Mouse (Mus musculus) small intestine, adult 2 months (tissue): Measurements from ENCODE around the gene Unc5b. TPM values are rescaled to one million over a fixed set of nuclear protein-coding genes. Genes with fewer than 3 reads are reported as not detected.

ENCODE experiments used
- H3K27ac ChIP-seq: fragments of 200-500 bp; 2 replicates; pipeline ENCODE4 v1.5.1; 2012; ENCODE audit warnings: low read depth, low read length, control low read depth, inconsistent platforms; ENCODE audit not compliant: insufficient read depth
- H3K27me3 ChIP-seq: fragments of 200-500 bp; 2 replicates; pipeline ENCODE4 v1.6.1; 2012; ENCODE audit warnings: mild to moderate bottlenecking, moderate library complexity, low read length, inconsistent platforms; ENCODE audit not compliant: control insufficient read depth, insufficient read depth
- H3K36me3 ChIP-seq: fragments of 200-500 bp; 2 replicates; pipeline ENCODE4 v1.6.1; 2012; ENCODE audit warnings: mild to moderate bottlenecking, low read length, control low read depth, inconsistent platforms; ENCODE audit not compliant: control insufficient read depth, insufficient read depth
- H3K4me1 ChIP-seq: fragments of 200-500 bp; 2 replicates; pipeline ENCODE4 v1.6.1; 2012; ENCODE audit warnings: low read length, inconsistent platforms, mixed read lengths; ENCODE audit not compliant: control insufficient read depth, insufficient read depth, insufficient read length
- H3K4me3 ChIP-seq: fragments of 200-500 bp; 2 replicates; pipeline ENCODE4 v1.5.1; 2012; ENCODE audit warnings: low read depth, mild to moderate bottlenecking, control low read depth, inconsistent platforms, low read length, moderate library complexity
- CTCF ChIP-seq: fragments of 200-500 bp; IDR thresholded peaks from 2 replicates; pipeline ENCODE4 v1.5.1; 2012; ENCODE audit warnings: low read depth, mild to moderate bottlenecking, control low read depth, inconsistent platforms, low read length, moderate library complexity, mixed read lengths; ENCODE audit not compliant: insufficient replicate concordance, insufficient read length; ENCODE audit errors: extremely low read depth
- POLR2A ChIP-seq: fragments of 200-500 bp; IDR thresholded peaks from 2 replicates; pipeline ENCODE4 v1.6.1; 2012; ENCODE audit warnings: low read depth, mild to moderate bottlenecking, control low read depth, inconsistent platforms, low read length, moderate library complexity
- WGBS: fragments of 180-500 bp; shearing (Covaris S2); methylation state at CpG from one replicate; pipeline ENCODE4 v1.1.7; 2018; 5-methylcytosine and 5-hydroxymethylcytosine counted together
- polyA plus RNA-seq: library from polyadenylated mRNA; depleted of rRNA; stranded (reverse); fragments of >200 nt; gene quantifications from 2 replicates; pipeline ENCODE4 v1.2.3, GENCODE M21; 2012

The Unc5b gene
- polyA plus RNA-seq, 1 experiment: 71.6 TPM

GRCm38 (mm10) chr10:60820552-60820951 lies 10.8 kb downstream of the Unc5b start:
- Histone ChIP-seq H3K36me3 (no peaks in the 10 kb centered on the region), H3K27ac (no peak overlapping the region), H3K4me1 (peaks cover 22% of the 10 kb centered on the region), H3K27me3 (no peaks in the 10 kb centered on the region), H3K4me3 (no peak overlapping the region)
- TF ChIP-seq POLR2A: no peak
- TF ChIP-seq CTCF: no peak
- WGBS: 88% methylated on average over 11 of the region's 11 CpGs

- Histone ChIP-seq H3K4me3 (no peak overlapping the region), H3K36me3 (no peaks in the 10 kb centered on the region), H3K27ac (peak overlapping the region; percentile 32; the same call in 1 of the 2 replicates), H3K4me1 (peaks cover 27% of the 10 kb centered on the region), H3K27me3 (no peaks in the 10 kb centered on the region)
- TF ChIP-seq POLR2A (no peak), CTCF (no peak)
- WGBS: 85% methylated on average over 12 of the region's 12 CpGs
Measured at GRCm38 (mm10) chr10:60819654-60820192, 11.7 kb downstream of the Unc5b start.

- WGBS: 25% methylated on average over 5 of the region's 5 CpGs
- H3K4me3 ChIP-seq: no peak overlapping the region
- no peaks in the 10 kb centered on the region for H3K36me3 ChIP-seq
- H3K27me3 ChIP-seq: no peaks in the 10 kb centered on the region
- TF ChIP-seq CTCF: no peak
- TF ChIP-seq POLR2A: no peak
- H3K4me1 ChIP-seq: peaks cover 27% of the 10 kb centered on the region
- peak overlapping the region; percentile 59; the same call in 1 of the 2 replicates for H3K27ac ChIP-seq
Measured at GRCm38 (mm10) chr10:60819179-60819578, 12.2 kb downstream of the Unc5b start.

- no peaks in the 10 kb centered on the region for H3K27me3 ChIP-seq
- no peak overlapping the region for H3K4me3 ChIP-seq
- WGBS: 89% methylated on average over 7 of the region's 7 CpGs
- no peaks in the 10 kb centered on the region for H3K36me3 ChIP-seq
- peak overlapping the region; percentile 59; the same call in 1 of the 2 replicates for H3K27ac ChIP-seq
- TF ChIP-seq CTCF: no peak
- TF ChIP-seq POLR2A: no peak
- H3K4me1 ChIP-seq: peaks cover 27% of the 10 kb centered on the region
Measured at GRCm38 (mm10) chr10:60818708-60819107, 12.7 kb downstream of the Unc5b start.

DNA sequence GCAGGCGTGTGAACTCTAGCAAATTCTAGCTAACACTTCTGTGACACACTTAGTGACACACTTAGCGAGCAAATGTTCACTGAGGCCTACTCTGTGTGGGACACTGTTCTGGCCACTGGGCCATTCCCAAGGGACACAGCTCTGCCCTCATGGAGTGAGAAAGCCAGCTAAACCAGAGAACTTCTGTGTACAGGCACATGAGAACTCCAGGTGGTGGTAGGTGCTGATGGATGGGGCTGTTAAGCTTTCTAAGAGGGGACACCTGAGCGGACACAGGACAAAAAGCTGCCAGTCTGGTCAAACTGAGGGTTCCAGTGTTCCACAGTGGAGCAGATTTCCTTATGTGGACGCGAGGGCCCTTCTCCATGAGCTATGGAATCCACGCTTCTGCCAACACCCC lies 13.5 kb downstream of the Unc5b start:
- no peaks in the 10 kb centered on the region for H3K36me3 ChIP-seq
- WGBS: 96% methylated on average over 6 of the region's 6 CpGs

DNA sequence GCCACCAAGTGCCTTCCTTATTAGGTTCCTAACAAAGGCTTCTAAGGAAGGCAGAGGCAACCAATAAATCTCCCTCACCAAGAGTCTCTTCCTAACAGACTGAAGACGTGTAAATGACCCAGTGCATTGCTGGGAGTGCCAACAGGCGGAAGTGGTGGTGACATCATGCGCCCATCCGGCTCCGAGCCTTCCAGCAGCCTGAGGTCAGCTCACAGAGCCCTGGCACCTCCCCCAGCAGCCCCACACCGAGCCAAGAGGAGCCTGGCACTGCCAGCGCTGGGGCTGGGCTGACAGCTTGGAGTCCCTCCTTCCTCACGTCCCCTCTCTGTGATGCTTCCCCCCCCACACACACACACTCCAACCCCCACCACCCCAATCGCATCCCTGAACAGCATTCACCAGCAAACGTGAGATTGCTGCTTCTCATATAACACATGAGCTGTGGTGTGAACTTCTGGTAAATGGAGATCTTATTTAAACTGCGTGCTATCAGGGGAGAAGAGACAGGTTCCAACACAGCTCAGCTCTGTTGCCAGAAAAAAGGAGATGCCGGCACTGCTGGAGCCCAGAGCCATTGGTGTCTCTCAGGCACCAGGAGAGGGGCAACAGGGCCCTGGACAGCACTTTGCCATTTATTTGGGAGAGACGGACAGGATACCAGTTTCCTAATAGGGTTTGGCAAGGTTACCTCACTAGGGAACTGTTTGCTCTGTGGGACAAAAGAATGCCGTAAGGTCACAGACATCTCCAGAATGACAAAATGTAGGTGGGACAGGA lies 14.3 kb downstream of the Unc5b start:
- no peaks in the 10 kb centered on the region for H3K36me3 ChIP-seq
- no peak overlapping the region for H3K4me3 ChIP-seq
- H3K4me1 ChIP-seq: peaks cover 27% of the 10 kb centered on the region
- TF ChIP-seq CTCF (no peak), POLR2A (no peak)
- no peaks in the 10 kb centered on the region for H3K27me3 ChIP-seq
- 62% methylated on average over 14 of the region's 14 CpGs for WGBS
- no peak overlapping the region for H3K27ac ChIP-seq

More for the DNA sequence above, 13.5 kb downstream of the Unc5b start:
- Histone ChIP-seq H3K27ac (no peak overlapping the region), H3K27me3 (no peaks in the 10 kb centered on the region), H3K4me3 (no peak overlapping the region), H3K4me1 (peaks cover 27% of the 10 kb centered on the region)
- TF ChIP-seq CTCF (no peak), POLR2A (no peak)

- 6% methylated on average over 1 of the region's 1 CpGs for WGBS
- no peak overlapping the region for H3K4me3 ChIP-seq
- no peak overlapping the region for H3K27ac ChIP-seq
- H3K36me3 ChIP-seq: no peaks in the 10 kb centered on the region
- TF ChIP-seq POLR2A (no peak), CTCF (no peak)
- H3K27me3 ChIP-seq: no peaks in the 10 kb centered on the region
- H3K4me1 ChIP-seq: peaks cover 27% of the 10 kb centered on the region
Measured at GRCm38 (mm10) chr10:60815855-60816254, 15.5 kb downstream of the Unc5b start.
